Mouse (Mus musculus) ES-Bruce4 (cell line): ENCODE results near the gene Ttc7b.

Experiments
- CTCF ChIP-seq: IDR thresholded peaks from one replicate; pipeline ENCODE4 v1.8.1; 2011; ENCODE audit warnings: low read depth, low read length
- POLR2A ChIP-seq: IDR thresholded peaks from one replicate; pipeline ENCODE4 v1.8.1; 2011; ENCODE audit warnings: low read length; ENCODE audit not compliant: insufficient read depth

DNA sequence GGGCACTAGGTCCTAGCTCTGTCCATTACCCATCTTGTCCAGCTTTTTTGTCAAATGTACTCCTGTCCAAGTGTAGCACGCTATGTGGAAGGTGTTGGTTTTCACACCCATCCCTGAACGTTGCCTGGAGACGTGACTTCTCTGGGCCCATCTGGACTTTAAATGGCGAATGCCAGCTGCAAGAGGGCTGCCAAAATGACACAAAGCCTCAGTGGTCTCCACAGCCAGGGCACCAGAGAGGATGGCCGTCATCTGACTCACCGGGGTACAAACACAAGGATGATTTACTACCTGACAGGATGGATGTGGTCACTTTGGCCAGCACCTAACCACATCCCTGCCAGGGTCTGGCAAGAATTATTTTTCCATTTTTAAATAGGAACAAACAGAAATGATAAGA, 207.4 kb downstream of the Ttc7b start:
- TF ChIP-seq CTCF (no peak), POLR2A (no peak)
